Mouse (Mus musculus): ENCODE measurements around the gene R3hdm2. TPM values are rescaled to one million over a fixed set of nuclear protein-coding genes. Genes with fewer than 3 reads are reported as not detected.

Gene R3hdm2
- polyA plus RNA-seq, 1 experiment: 110 TPM

- no peak for DNase-seq (ENCODE audit: low read depth)
- no peak for TF ChIP-seq CTCF (IDR thresholded peaks at IDR 0.05; ENCODE audit: borderline replicate concordance, extremely low read depth, insufficient read depth, insufficient read length)
- no peak for TF ChIP-seq POLR2A (IDR thresholded peaks at IDR 0.05; ENCODE audit: borderline replicate concordance, extremely low read depth, insufficient read depth, insufficient read length, poor library complexity, severe bottlenecking)
Observed at GRCm38 (mm10) chr10:127355336-127355735, 24.8 kb upstream of the R3hdm2 start.

- TF ChIP-seq CTCF (IDR thresholded peaks at IDR 0.05; ENCODE audit: borderline replicate concordance, extremely low read depth, insufficient read depth, insufficient read length) (no peak), POLR2A (IDR thresholded peaks at IDR 0.05; ENCODE audit: borderline replicate concordance, extremely low read depth, insufficient read depth, insufficient read length, poor library complexity, severe bottlenecking) (no peak)
Observed at GRCm38 (mm10) chr10:127360714-127361113, 19.4 kb upstream of the R3hdm2 start.

GRCm38 (mm10) chr10:127367116-127367515, 13.0 kb upstream of the R3hdm2 start:
- DNase-seq (ENCODE audit: low read depth): no peak
- TF ChIP-seq POLR2A (IDR thresholded peaks at IDR 0.05; ENCODE audit: borderline replicate concordance, extremely low read depth, insufficient read depth, insufficient read length, poor library complexity, severe bottlenecking): no peak
- TF ChIP-seq CTCF (IDR thresholded peaks at IDR 0.05; ENCODE audit: borderline replicate concordance, extremely low read depth, insufficient read depth, insufficient read length): no peak

More at GRCm38 (mm10) chr10:127360714-127361113, 19.4 kb upstream of the R3hdm2 start:
- no peak for DNase-seq (ENCODE audit: low read depth)

- TF ChIP-seq POLR2A (IDR thresholded peaks at IDR 0.05; ENCODE audit: borderline replicate concordance, extremely low read depth, insufficient read depth, insufficient read length, poor library complexity, severe bottlenecking): no peak
- TF ChIP-seq CTCF (IDR thresholded peaks at IDR 0.05; ENCODE audit: borderline replicate concordance, extremely low read depth, insufficient read depth, insufficient read length): no peak
Observed at GRCm38 (mm10) chr10:127368273-127368672, 11.9 kb upstream of the R3hdm2 start.

GRCm38 (mm10) chr10:127369834-127370820, 10.0 kb upstream of the R3hdm2 start, which contains the start of gene Inhbc:
TSS of gene Inhbc (minus strand) at chr10:127370431.
- TF ChIP-seq POLR2A (IDR thresholded peaks at IDR 0.05; ENCODE audit: borderline replicate concordance, extremely low read depth, insufficient read depth, insufficient read length, poor library complexity, severe bottlenecking) (no peak), CTCF (IDR thresholded peaks at IDR 0.05; ENCODE audit: borderline replicate concordance, extremely low read depth, insufficient read depth, insufficient read length) (no peak)
- DNase-seq (ENCODE audit: low read depth): no peak

More at GRCm38 (mm10) chr10:127368273-127368672, 11.9 kb upstream of the R3hdm2 start:
- no peak for DNase-seq (ENCODE audit: low read depth)

GRCm38 (mm10) chr10:127371023-127371422, 9.1 kb upstream of the R3hdm2 start:
- DNase-seq (ENCODE audit: low read depth): no peak
- TF ChIP-seq POLR2A (IDR thresholded peaks at IDR 0.05; ENCODE audit: borderline replicate concordance, extremely low read depth, insufficient read depth, insufficient read length, poor library complexity, severe bottlenecking) (no peak), CTCF (IDR thresholded peaks at IDR 0.05; ENCODE audit: borderline replicate concordance, extremely low read depth, insufficient read depth, insufficient read length) (no peak)

- TF ChIP-seq CTCF (IDR thresholded peaks at IDR 0.05; ENCODE audit: borderline replicate concordance, extremely low read depth, insufficient read depth, insufficient read length) (no peak), POLR2A (IDR thresholded peaks at IDR 0.05; ENCODE audit: borderline replicate concordance, extremely low read depth, insufficient read depth, insufficient read length, poor library complexity, severe bottlenecking) (no peak)
Observed at GRCm38 (mm10) chr10:127377700-127378099, 2.4 kb upstream of the R3hdm2 start.

GRCm38 (mm10) chr10:127379654-127380053, 473 bp upstream of the R3hdm2 start:
- no peak for TF ChIP-seq CTCF (IDR thresholded peaks at IDR 0.05; ENCODE audit: borderline replicate concordance, extremely low read depth, insufficient read depth, insufficient read length)
- no peak for DNase-seq (ENCODE audit: low read depth)

More at GRCm38 (mm10) chr10:127377700-127378099, 2.4 kb upstream of the R3hdm2 start:
- no peak for DNase-seq (ENCODE audit: low read depth)

GRCm38 (mm10) chr10:127380767-127381742, 928 bp downstream of the R3hdm2 start:
- no peak for TF ChIP-seq CTCF (IDR thresholded peaks at IDR 0.05; ENCODE audit: borderline replicate concordance, extremely low read depth, insufficient read depth, insufficient read length)
- peak; percentile 33; the same call in 1 of the 2 replicates for TF ChIP-seq POLR2A (IDR thresholded peaks at IDR 0.05; ENCODE audit: borderline replicate concordance, extremely low read depth, insufficient read depth, insufficient read length, poor library complexity, severe bottlenecking)
- peak; percentile 74 for DNase-seq (ENCODE audit: low read depth)

GRCm38 (mm10) chr10:127381743-127382134, 1.6 kb downstream of the R3hdm2 start:
- no peak for DNase-seq (ENCODE audit: low read depth)
- no peak for TF ChIP-seq POLR2A (IDR thresholded peaks at IDR 0.05; ENCODE audit: borderline replicate concordance, extremely low read depth, insufficient read depth, insufficient read length, poor library complexity, severe bottlenecking)
- no peak for TF ChIP-seq CTCF (IDR thresholded peaks at IDR 0.05; ENCODE audit: borderline replicate concordance, extremely low read depth, insufficient read depth, insufficient read length)

- TF ChIP-seq POLR2A (IDR thresholded peaks at IDR 0.05; ENCODE audit: borderline replicate concordance, extremely low read depth, insufficient read depth, insufficient read length, poor library complexity, severe bottlenecking) (no peak), CTCF (IDR thresholded peaks at IDR 0.05; ENCODE audit: borderline replicate concordance, extremely low read depth, insufficient read depth, insufficient read length) (no peak)
- DNase-seq (ENCODE audit: low read depth): no peak
Observed at GRCm38 (mm10) chr10:127391774-127392173, 11.6 kb downstream of the R3hdm2 start.

Data from brain, embryonic 14.5 days (tissue).